Mouse (Mus musculus): ENCODE measurements around the gene Zfp989.
"Not testable (repeated sequence)": the region's sequence is repeated elsewhere in the genome, so short reads cannot be mapped to it uniquely, and the experiment has no call there.

Zfp989 gene

DNA sequence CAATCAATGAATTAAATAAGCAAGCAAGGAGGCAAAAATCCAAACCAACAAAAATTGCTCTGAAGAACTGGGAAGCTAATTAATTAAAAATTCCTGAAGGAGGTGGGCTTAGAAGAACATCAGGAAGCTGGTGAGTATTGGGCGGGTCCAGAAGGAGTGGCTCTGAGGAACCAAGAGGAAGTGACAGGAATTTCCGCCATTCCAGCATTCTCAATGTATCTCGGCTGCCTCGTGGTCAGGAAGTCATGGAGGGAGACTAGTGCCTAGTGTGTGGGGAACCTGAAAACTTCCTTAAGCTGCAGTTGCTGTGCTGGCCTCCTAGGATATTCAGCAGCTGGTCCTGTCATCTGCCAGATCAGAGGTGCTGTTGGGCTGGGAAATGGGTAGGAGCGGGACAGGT is at the start of gene Zfp989:
TSS of gene Zfp989 (plus strand) at position 220 of the 400 bp plus-strand sequence.
- DNase-seq (ENCODE audit: extremely low read depth, low read depth) = not testable (repeated sequence)

DNA sequence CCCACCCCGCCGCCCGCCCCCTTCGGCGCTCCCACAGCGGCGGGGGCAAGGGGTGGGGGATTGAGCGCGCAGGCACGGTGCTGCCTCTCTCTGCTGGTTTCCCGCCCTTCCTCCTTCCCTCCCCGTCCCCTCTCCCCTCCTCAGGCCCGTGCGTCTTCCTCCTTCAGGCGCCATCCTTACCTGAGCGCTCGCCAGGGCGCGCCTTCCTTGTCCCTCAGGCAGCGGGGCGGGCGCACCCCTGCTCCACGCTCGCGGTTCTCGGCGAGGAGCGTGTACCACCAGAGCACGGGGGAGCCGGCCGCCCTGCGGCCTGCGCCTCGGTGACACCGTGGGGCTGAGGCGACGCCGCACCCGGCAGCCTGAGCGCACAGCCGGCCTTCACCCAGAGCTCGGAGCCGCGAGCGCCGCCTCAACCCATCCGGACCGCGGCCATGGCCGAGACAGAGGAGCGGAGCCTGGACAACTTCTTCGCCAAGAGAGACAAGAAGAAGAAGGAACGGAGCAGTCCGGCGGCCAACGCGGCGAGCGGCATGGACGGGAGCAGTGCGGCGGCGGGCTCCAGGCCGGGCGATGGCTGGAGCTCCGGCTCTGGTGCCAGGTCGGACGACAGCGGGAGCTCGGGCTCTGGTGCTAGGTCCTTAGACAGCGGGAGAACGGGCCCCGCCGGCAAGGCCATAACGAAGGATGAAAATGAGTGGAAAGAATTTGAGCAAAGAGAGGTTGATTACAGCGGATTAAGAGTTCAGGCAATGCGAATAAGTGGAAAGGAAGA is 39.3 kb upstream of the Zfp989 start:
- DNase-seq (ENCODE audit: extremely low read depth, low read depth) = no peak

DNA sequence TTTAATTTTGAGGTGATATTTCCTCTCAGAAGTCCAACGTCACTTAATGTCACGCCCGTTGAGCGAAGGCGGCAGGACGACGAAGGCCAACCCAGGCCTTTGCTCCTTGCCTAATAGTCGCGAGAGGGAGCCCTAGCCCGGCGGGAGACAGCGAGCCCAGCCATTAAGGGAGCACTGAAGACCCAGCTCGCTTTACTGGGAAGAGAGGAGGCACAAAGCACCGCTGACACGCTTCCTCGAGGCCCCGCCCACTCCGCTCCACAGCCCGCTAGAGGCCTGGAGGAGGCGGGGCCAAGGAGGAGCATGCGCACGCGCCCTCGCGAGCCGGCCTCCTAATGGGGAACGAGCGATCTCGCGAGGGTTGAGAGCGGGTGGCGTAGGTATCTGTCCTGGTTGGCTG is 30.1 kb upstream of the Zfp989 start:
- not testable (repeated sequence) for DNase-seq (ENCODE audit: extremely low read depth, low read depth)

DNA sequence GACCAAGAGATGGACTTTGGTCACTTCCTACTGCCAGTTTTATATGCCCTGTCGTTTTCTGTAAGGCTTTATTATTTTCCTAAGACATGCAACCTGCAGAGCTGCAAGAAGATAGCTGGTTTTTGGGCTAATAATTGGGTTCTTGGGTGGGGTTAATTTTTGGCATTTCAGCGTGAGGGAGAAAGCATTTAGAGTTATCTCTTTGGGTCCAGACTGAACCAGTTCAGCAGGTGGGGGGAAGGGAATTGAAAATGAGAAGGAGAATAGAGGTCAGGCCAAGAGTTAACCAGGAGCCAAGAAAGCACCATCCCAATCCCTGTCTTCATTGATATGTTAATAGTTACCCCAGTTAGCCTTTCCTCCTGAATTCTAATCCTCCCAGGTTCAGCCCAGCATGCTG is 4.8 kb downstream of the Zfp989 start:
- not testable (repeated sequence) for DNase-seq (ENCODE audit: extremely low read depth, low read depth)

DNA sequence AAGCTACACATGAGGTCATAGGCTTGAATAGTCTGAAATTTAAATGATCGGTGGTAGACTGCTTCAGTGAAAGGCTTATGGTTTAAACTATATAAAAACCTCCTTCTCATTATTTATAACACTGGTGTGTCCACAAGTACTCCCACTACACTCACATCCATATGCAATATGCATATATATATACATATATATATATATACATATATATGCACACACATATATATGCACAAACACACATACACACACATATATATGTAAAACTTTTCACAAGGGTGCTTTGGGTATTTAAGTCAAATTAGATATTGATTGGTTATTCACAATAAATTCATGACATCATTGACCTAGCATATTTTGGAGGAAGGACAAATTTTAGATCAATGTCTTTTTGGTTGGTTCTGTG is 46.6 kb downstream of the Zfp989 start:
- DNase-seq (ENCODE audit: extremely low read depth, low read depth) = not testable (repeated sequence)

DNA sequence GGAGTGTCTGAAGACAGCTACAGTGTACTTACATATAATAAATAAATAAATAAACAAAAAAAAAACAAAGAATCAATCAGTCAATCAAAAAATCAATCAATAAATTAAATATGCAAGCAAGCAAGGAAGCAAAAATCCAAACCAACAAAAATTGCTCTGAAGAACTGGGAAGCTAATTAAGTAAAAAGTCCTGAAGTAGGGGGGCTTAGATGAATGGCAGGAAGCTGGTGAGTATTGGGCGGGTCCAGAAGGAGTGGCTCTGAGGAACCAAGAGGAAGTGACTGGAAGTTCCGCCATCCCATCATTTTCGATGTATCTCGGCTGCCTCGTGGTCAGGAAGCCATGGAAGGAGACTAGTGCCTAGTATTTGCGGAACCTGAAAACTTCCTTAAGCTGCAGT is 49.8 kb downstream of the Zfp989 start, which contains the start of gene Rex2:
TSS of gene Rex2 (plus strand) at position 301 of the 400 bp plus-strand sequence.
- not testable (repeated sequence) for DNase-seq (ENCODE audit: extremely low read depth, low read depth)

DNA sequence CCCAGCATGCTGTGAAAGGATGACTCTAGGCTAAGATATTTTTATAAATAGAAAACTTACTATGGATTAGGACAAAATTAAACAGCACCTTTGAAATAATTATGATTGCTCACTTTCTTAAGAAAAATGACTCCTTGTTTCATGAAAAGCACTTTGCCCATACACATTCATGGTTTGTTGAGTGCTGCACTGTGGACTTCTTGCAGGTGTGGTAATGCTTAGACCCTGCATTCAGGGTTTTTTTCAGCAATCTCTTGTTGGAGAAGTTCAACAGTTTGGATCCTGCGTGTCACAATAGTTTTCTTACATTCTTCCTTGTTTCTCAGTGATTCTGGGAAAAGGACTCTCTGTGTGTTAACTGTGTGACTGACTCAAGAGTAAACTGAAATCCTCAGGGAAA is 54.6 kb downstream of the Zfp989 start:
- DNase-seq (ENCODE audit: extremely low read depth, low read depth) = not testable (repeated sequence)

DNA sequence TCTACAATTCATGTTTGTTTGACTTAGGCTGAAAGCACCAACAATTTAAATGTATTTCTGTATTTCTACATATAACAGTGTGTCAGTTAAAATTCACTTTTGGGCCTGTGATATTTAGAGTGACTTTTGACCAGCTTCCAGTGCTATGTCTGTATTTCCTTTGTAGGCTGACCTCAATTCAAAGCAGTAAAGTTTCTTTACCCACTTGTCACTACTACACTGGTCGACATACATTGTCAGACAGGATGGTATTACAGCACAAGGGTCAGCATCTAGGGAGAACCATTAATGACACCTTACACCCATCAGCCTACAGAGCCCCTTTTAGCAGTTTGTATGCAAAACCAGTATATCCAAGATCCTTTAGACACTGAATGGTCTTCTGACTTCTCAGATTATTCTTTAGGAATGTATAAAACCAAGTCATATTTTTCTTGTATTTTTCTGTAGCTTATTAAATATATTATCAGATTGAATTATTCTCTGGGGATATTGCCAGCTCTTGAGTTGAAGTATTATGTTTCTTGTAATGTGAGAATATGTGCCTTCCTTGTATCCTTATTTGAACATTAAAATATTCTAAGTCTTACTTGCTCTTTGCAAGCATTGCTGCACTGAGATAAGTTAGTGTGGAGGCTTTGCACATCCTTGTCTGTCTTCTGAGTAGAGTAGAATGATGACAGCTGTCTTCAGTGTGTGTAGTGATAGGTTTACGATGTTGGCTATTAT is 59.7 kb downstream of the Zfp989 start:
- not testable (repeated sequence) for DNase-seq (ENCODE audit: extremely low read depth, low read depth)

Data from MEL-GATA-1-ER (cell line).